Comparison of ENCODE assay signal across 14 mouse cellular contexts in genomic region chr17:27304842-27305241, GRCm38 (mm10).
DNase-seq lines count a peak whose midpoint lies in the region; ATAC-seq and TF ChIP-seq lines count a peak whose summit lies in the region.
"Had no signal": no experiment of that assay in that cellular context is flagged by ENCODE, and none has a peak within 500 bp of the region (broad histone marks: within the 10 kb centered on the region; RNA-seq: fewer than 3 reads in every experiment).

No protein-coding gene starts in this region.

- peaks cover 6% of the 10 kb centered on the region; the same call in 1 of the 2 replicates for H3K4me1 ChIP-seq in neural tube, embryonic 13.5 days (replicated peaks)
- no peaks in the 10 kb centered on the region; the same call in 1 of the 2 replicates for H3K4me1 ChIP-seq in neural tube, embryonic 15.5 days
- peaks cover 3% of the 10 kb centered on the region for H3K4me1 ChIP-seq in hindbrain, embryonic 12.5 days
- no peaks in the 10 kb centered on the region for H3K4me1 ChIP-seq in midbrain, postnatal 0 days (ENCODE audit: insufficient read depth, low read length)

- H3K4me2 ChIP-seq in neural tube, embryonic 13.5 days: no peak overlapping the region
- H3K4me2 ChIP-seq in neural tube, embryonic 15.5 days: no peak overlapping the region
- H3K4me2 ChIP-seq in hindbrain, embryonic 12.5 days (replicated peaks): no peak overlapping the region
- H3K4me2 ChIP-seq in midbrain, postnatal 0 days (ENCODE audit: low read depth, low read length, poor library complexity, severe bottlenecking): no peak overlapping the region
- H3K4me2 ChIP-seq: liver, embryonic 11.5 days had no signal

- H3K9ac ChIP-seq in neural tube, embryonic 13.5 days: no peak overlapping the region
- no peak overlapping the region for H3K9ac ChIP-seq in neural tube, embryonic 15.5 days (replicated peaks)
- H3K9ac ChIP-seq in hindbrain, embryonic 12.5 days: no peak overlapping the region
- no peak overlapping the region for H3K9ac ChIP-seq in midbrain, postnatal 0 days (replicated peaks; ENCODE audit: low read length, poor library complexity, severe bottlenecking)

- ATAC-seq in neural tube, embryonic 13.5 days (ENCODE audit: low read depth): peak; percentile 19; the same call in 1 of the 2 replicates
- no peak for ATAC-seq in neural tube, embryonic 15.5 days (ENCODE audit: low FRiP score)
- ATAC-seq in hindbrain, embryonic 12.5 days (ENCODE audit: low FRiP score): 0 out of 2 replicates have a peak, but pooled peaks have one; percentile 43
- ATAC-seq in midbrain, postnatal 0 days (ENCODE audit: low FRiP score): no peak

- WGBS in neural tube, embryonic 13.5 days: 53% methylated on average over 3 of the region's 3 CpGs
- 61% methylated on average over 3 of the region's 3 CpGs for WGBS in neural tube, embryonic 15.5 days
- WGBS in hindbrain, embryonic 12.5 days: 58% methylated on average over 3 of the region's 3 CpGs
- 47% methylated on average over 3 of the region's 3 CpGs for WGBS in midbrain, postnatal 0 days

- H3K27ac ChIP-seq in neural tube, embryonic 13.5 days (replicated peaks): no peak overlapping the region
- H3K27ac ChIP-seq in neural tube, embryonic 15.5 days (replicated peaks): no peak overlapping the region
- no peak overlapping the region for H3K27ac ChIP-seq in hindbrain, embryonic 12.5 days
- no peak overlapping the region for H3K27ac ChIP-seq in midbrain, postnatal 0 days (ENCODE audit: low read depth, low read length)

- DNase-seq in embryo, embryonic 10 days (ENCODE audit: low spot score): peak; percentile 23
- DNase-seq in embryo, embryonic 10.5 days (ENCODE audit: low spot score): no peak
- DNase-seq in midbrain, postnatal 0 days (ENCODE audit: low spot score): peak; percentile 36
- DNase-seq in urinary bladder, postnatal 36 days (ENCODE audit: low spot score in 2 of 2): no peak
- no peak for DNase-seq in layer of hippocampus, postnatal 10 days (ENCODE audit: low spot score in 2 of 2)
- DNase-seq: heart, adult 18-20 months; heart, postnatal 4 days; lung, postnatal 36 days; thymus, adult 2 months had no signal

- H3K27me3 ChIP-seq in neural tube, embryonic 13.5 days: no peaks in the 10 kb centered on the region
- H3K27me3 ChIP-seq in neural tube, embryonic 15.5 days (replicated peaks): no peaks in the 10 kb centered on the region
- H3K27me3 ChIP-seq in hindbrain, embryonic 12.5 days: 0 out of 2 replicates have a peak, but pooled peaks cover 3% of the 10 kb centered on the region
- H3K27me3 ChIP-seq in midbrain, postnatal 0 days (ENCODE audit: insufficient read depth, low read length): no peaks in the 10 kb centered on the region

- TF ChIP-seq CTCF in midbrain, postnatal 0 days (IDR thresholded peaks at IDR 0.05): no peak

- no peaks in the 10 kb centered on the region for H3K36me3 ChIP-seq in neural tube, embryonic 13.5 days
- no peaks in the 10 kb centered on the region for H3K36me3 ChIP-seq in neural tube, embryonic 15.5 days
- no peaks in the 10 kb centered on the region for H3K36me3 ChIP-seq in hindbrain, embryonic 12.5 days
- no peaks in the 10 kb centered on the region for H3K36me3 ChIP-seq in midbrain, postnatal 0 days (ENCODE audit: insufficient read depth, low read length)

- no peaks in the 10 kb centered on the region for H3K9me3 ChIP-seq in neural tube, embryonic 13.5 days
- no peaks in the 10 kb centered on the region for H3K9me3 ChIP-seq in neural tube, embryonic 15.5 days (replicated peaks)
- no peaks in the 10 kb centered on the region for H3K9me3 ChIP-seq in hindbrain, embryonic 12.5 days (replicated peaks)
- H3K9me3 ChIP-seq in midbrain, postnatal 0 days (ENCODE audit: low read length): no peaks in the 10 kb centered on the region

- H3K4me3 ChIP-seq in neural tube, embryonic 13.5 days: no peak overlapping the region
- no peak overlapping the region for H3K4me3 ChIP-seq in neural tube, embryonic 15.5 days (replicated peaks)
- no peak overlapping the region for H3K4me3 ChIP-seq in hindbrain, embryonic 12.5 days
- H3K4me3 ChIP-seq in midbrain, postnatal 0 days (ENCODE audit: low read depth, low read length): no peak overlapping the region
- H3K4me3 ChIP-seq: myocyte had no signal

Comparison
In these comparisons a context has a peak if more than half of its experiments do, and no peak if none do; other contexts are left out.
1. DNase-seq: peak in embryo, embryonic 10 days (single experiment) and midbrain, postnatal 0 days (single experiment); none in embryo, embryonic 10.5 days (single experiment), urinary bladder, postnatal 36 days (0 of 2) and layer of hippocampus, postnatal 10 days (0 of 2).
2. ATAC-seq: peak in neural tube, embryonic 13.5 days (single experiment) and hindbrain, embryonic 12.5 days (single experiment); none in neural tube, embryonic 15.5 days (single experiment) and midbrain, postnatal 0 days (single experiment).